Mouse (Mus musculus) midbrain, embryonic 11.5 days (tissue): Measurements from ENCODE around the gene Olfr749. TPM values are rescaled to one million over a fixed set of nuclear protein-coding genes. Genes with fewer than 3 reads are reported as not detected.

Experiments
- ATAC-seq: fragments of 200-750 bp; cut with Nextera tagmentation; 2 replicates; pipeline ENCODE4 v1.8.0; 2017; ENCODE audit warnings: moderate TSS enrichment, moderate library complexity; ENCODE audit not compliant: low FRiP score
- DNase-seq: peaks from one replicate; pipeline ENCODE4 v3.0.0; 2015; ENCODE audit warnings: low spot score; ENCODE audit errors: missing footprints
- H3K27ac ChIP-seq: fragments of 300-500 bp; sonication (generic); 2 replicates; pipeline ENCODE4 v1.5.1; 2014; ENCODE audit warnings: low read depth, low read length
- H3K27me3 ChIP-seq: fragments of 300-500 bp; sonication (generic); 2 replicates; pipeline ENCODE4 v1.6.1; 2014; ENCODE audit warnings: mild to moderate bottlenecking, low read length, moderate library complexity, mixed read lengths; ENCODE audit not compliant: control insufficient read depth, insufficient read depth
- H3K36me3 ChIP-seq: fragments of 300-500 bp; sonication (generic); 2 replicates; pipeline ENCODE4 v1.6.1; 2014; ENCODE audit warnings: mild to moderate bottlenecking, low read length, moderate library complexity, mixed read lengths; ENCODE audit not compliant: control insufficient read depth, insufficient read depth
- H3K4me1 ChIP-seq: fragments of 300-500 bp; sonication (generic); 2 replicates; pipeline ENCODE4 v1.6.1; 2014; ENCODE audit warnings: low read length; ENCODE audit not compliant: control insufficient read depth, insufficient read depth
- H3K4me2 ChIP-seq: fragments of 300-500 bp; sonication (generic); 2 replicates; pipeline ENCODE4 v1.6.1; 2014; ENCODE audit warnings: mild to moderate bottlenecking, moderate library complexity
- H3K4me3 ChIP-seq: fragments of 300-500 bp; sonication (generic); 2 replicates; pipeline ENCODE4 v1.5.1; 2014; ENCODE audit warnings: low read depth, low read length
- H3K9ac ChIP-seq: fragments of 300-500 bp; sonication (generic); 2 replicates; pipeline ENCODE4 v1.6.1; 2014; ENCODE audit warnings: low read length
- H3K9me3 ChIP-seq: fragments of 300-500 bp; sonication (generic); 2 replicates; pipeline ENCODE4 v1.6.1; 2016; ENCODE audit warnings: low read length; ENCODE audit not compliant: control insufficient read depth
- WGBS: fragments of 180-500 bp; shearing (Covaris S2); extraction: QIAGEN DNeasy Blood & Tissue Kit; methylation state at CpG from one replicate; pipeline ENCODE4 v1.1.7; 2014; 5-methylcytosine and 5-hydroxymethylcytosine counted together
- polyA plus RNA-seq: library from polyadenylated mRNA; unstranded; fragments of >200 nt; fragmentation: Nextera tagmentation; extraction: Ambion mirVana; gene quantifications from 2 replicates; pipeline ENCODE4 v1.2.1, GENCODE M21; 2014

Olfr749 gene
- not detected in 2 replicates for polyA plus RNA-seq

- Histone ChIP-seq H3K9me3 (no peaks in the 10 kb centered on the region), H3K27ac (no peak within 1 kb of the TSS), H3K4me3 (no peak within 1 kb of the TSS), H3K4me2 (no peak within 1 kb of the TSS), H3K27me3 (no peaks in the 10 kb centered on the region), H3K36me3 (no peaks in the 10 kb centered on the region), H3K9ac (no peak within 1 kb of the TSS), H3K4me1 (no peaks in the 10 kb centered on the region)
- ATAC-seq, result no peak
- DNase-seq, result no peak
These were observed at the start of gene Olfr749 for GRCm38 (mm10) chr14:50744994-50745393. Gene Olfr749 (minus strand): TSS chr14:50745094.

GRCm38 (mm10) chr14:50788157-50788556, 43.3 kb upstream of the Olfr749 start:
- H3K4me1 ChIP-seq, result peaks cover 2% of the 10 kb centered on the region; the same call in 1 of the 2 replicates
- no peak overlapping the region for H3K4me2 ChIP-seq
- DNase-seq, result no peak
- no peaks in the 10 kb centered on the region for H3K9me3 ChIP-seq
- no peak overlapping the region for H3K4me3 ChIP-seq
- no peak overlapping the region for H3K9ac ChIP-seq
- WGBS, result 17% methylated on average over 2 of the region's 2 CpGs
- H3K36me3 ChIP-seq, result no peaks in the 10 kb centered on the region
- H3K27me3 ChIP-seq, result no peaks in the 10 kb centered on the region
- ATAC-seq, result no peak
- no peak overlapping the region for H3K27ac ChIP-seq

- ATAC-seq, result peak; percentile 94
- peak within 1 kb of the TSS; percentile 51 for H3K4me2 ChIP-seq
- peaks cover 2% of the 10 kb centered on the region; the same call in 1 of the 2 replicates for H3K4me1 ChIP-seq
- H3K27ac ChIP-seq, result peak within 1 kb of the TSS; percentile 40; the same call in 1 of the 2 replicates
- WGBS, result 1% methylated on average over 21 of the region's 21 CpGs
- peak within 1 kb of the TSS; percentile 73 for H3K4me3 ChIP-seq
- peak within 1 kb of the TSS; percentile 84 for H3K9ac ChIP-seq
- no peaks in the 10 kb centered on the region for H3K27me3 ChIP-seq
- H3K36me3 ChIP-seq, result peaks cover 3% of the 10 kb centered on the region
- peak; percentile 100 for DNase-seq
- no peaks in the 10 kb centered on the region for H3K9me3 ChIP-seq
These were observed 40.4 kb upstream of the Olfr749 start, which contains the start of gene Ttc5 for GRCm38 (mm10) chr14:50785251-50785637. Gene Ttc5 (minus strand): TSS chr14:50785519.

GRCm38 (mm10) chr14:50784391-50785250, 39.7 kb upstream of the Olfr749 start:
- H3K27ac ChIP-seq, result peak overlapping the region; percentile 40; the same call in 1 of the 2 replicates
- DNase-seq, result peak; percentile 90
- H3K4me3 ChIP-seq, result peak overlapping the region; percentile 73
- H3K4me1 ChIP-seq, result peaks cover 2% of the 10 kb centered on the region; the same call in 1 of the 2 replicates
- H3K36me3 ChIP-seq, result peaks cover 3% of the 10 kb centered on the region
- H3K27me3 ChIP-seq, result no peaks in the 10 kb centered on the region
- H3K9ac ChIP-seq, result peak overlapping the region; percentile 84
- no peaks in the 10 kb centered on the region for H3K9me3 ChIP-seq
- H3K4me2 ChIP-seq, result peak overlapping the region; percentile 51
- no peak for ATAC-seq
- WGBS, result 31% methylated on average over 16 of the region's 16 CpGs

GRCm38 (mm10) chr14:50782166-50782565, 37.3 kb upstream of the Olfr749 start:
- Histone ChIP-seq H3K36me3 (peaks cover 7% of the 10 kb centered on the region), H3K9me3 (no peaks in the 10 kb centered on the region)
- WGBS, result 93% methylated on average over 3 of the region's 3 CpGs

GRCm38 (mm10) chr14:50771342-50771741, 26.4 kb upstream of the Olfr749 start:
- no peak overlapping the region for H3K9ac ChIP-seq
- H3K9me3 ChIP-seq, result no peaks in the 10 kb centered on the region
- no peak overlapping the region for H3K4me2 ChIP-seq
- ATAC-seq (no peak), DNase-seq (peak; percentile 76)
- H3K27ac ChIP-seq, result no peak overlapping the region
- 80% methylated on average over 2 of the region's 2 CpGs for WGBS
- no peak overlapping the region for H3K4me3 ChIP-seq
- no peaks in the 10 kb centered on the region for H3K27me3 ChIP-seq
- peaks cover 27% of the 10 kb centered on the region for H3K36me3 ChIP-seq
- no peaks in the 10 kb centered on the region for H3K4me1 ChIP-seq

More at GRCm38 (mm10) chr14:50782166-50782565, 37.3 kb upstream of the Olfr749 start:
- DNase-seq (no peak), ATAC-seq (no peak)
- no peak overlapping the region for H3K4me3 ChIP-seq
- no peak overlapping the region for H3K9ac ChIP-seq
- no peaks in the 10 kb centered on the region for H3K27me3 ChIP-seq
- no peak overlapping the region for H3K4me2 ChIP-seq
- H3K4me1 ChIP-seq, result peaks cover 2% of the 10 kb centered on the region; the same call in 1 of the 2 replicates
- H3K27ac ChIP-seq, result no peak overlapping the region

- DNase-seq, result peak; percentile 23
- WGBS, result 92% methylated on average over 6 of the region's 6 CpGs
- Histone ChIP-seq H3K9me3 (no peaks in the 10 kb centered on the region), H3K36me3 (peaks cover 14% of the 10 kb centered on the region), H3K27ac (no peak overlapping the region), H3K27me3 (no peaks in the 10 kb centered on the region), H3K9ac (no peak overlapping the region), H3K4me3 (no peak overlapping the region), H3K4me2 (no peak overlapping the region), H3K4me1 (no peaks in the 10 kb centered on the region)
- no peak for ATAC-seq
These were observed 20.8 kb upstream of the Olfr749 start for GRCm38 (mm10) chr14:50765736-50766135.

GRCm38 (mm10) chr14:50758416-50759085, 13.7 kb upstream of the Olfr749 start:
- Histone ChIP-seq H3K27ac (no peak overlapping the region), H3K4me1 (no peaks in the 10 kb centered on the region), H3K36me3 (no peaks in the 10 kb centered on the region), H3K9ac (no peak overlapping the region), H3K9me3 (no peaks in the 10 kb centered on the region), H3K4me3 (no peak overlapping the region), H3K27me3 (no peaks in the 10 kb centered on the region), H3K4me2 (no peak overlapping the region)
- ATAC-seq, result no peak
- 81% methylated on average over 5 of the region's 5 CpGs for WGBS
- peak; percentile 39 for DNase-seq

- Histone ChIP-seq H3K27ac (no peak overlapping the region), H3K9ac (no peak overlapping the region), H3K4me2 (no peak overlapping the region), H3K9me3 (no peaks in the 10 kb centered on the region), H3K36me3 (no peaks in the 10 kb centered on the region), H3K4me3 (no peak overlapping the region), H3K4me1 (no peaks in the 10 kb centered on the region), H3K27me3 (no peaks in the 10 kb centered on the region)
- WGBS, result 74% methylated on average over 2 of the region's 2 CpGs
- no peak for DNase-seq
- ATAC-seq, result no peak
These were observed 3.3 kb downstream of the Olfr749 start for GRCm38 (mm10) chr14:50741584-50741983.
